Mouse (Mus musculus) small intestine, adult 2 months (tissue): ENCODE measurements around the gene Fam198a.

Experiments used
- CTCF ChIP-seq: fragments of 200-500 bp; IDR thresholded peaks from 2 replicates; pipeline ENCODE4 v1.5.1; 2012; ENCODE audit warnings: low read depth, mild to moderate bottlenecking, control low read depth, inconsistent platforms, low read length, moderate library complexity, mixed read lengths; ENCODE audit not compliant: insufficient replicate concordance, insufficient read length; ENCODE audit errors: extremely low read depth
- POLR2A ChIP-seq: fragments of 200-500 bp; IDR thresholded peaks from 2 replicates; pipeline ENCODE4 v1.6.1; 2012; ENCODE audit warnings: low read depth, mild to moderate bottlenecking, control low read depth, inconsistent platforms, low read length, moderate library complexity

DNA sequence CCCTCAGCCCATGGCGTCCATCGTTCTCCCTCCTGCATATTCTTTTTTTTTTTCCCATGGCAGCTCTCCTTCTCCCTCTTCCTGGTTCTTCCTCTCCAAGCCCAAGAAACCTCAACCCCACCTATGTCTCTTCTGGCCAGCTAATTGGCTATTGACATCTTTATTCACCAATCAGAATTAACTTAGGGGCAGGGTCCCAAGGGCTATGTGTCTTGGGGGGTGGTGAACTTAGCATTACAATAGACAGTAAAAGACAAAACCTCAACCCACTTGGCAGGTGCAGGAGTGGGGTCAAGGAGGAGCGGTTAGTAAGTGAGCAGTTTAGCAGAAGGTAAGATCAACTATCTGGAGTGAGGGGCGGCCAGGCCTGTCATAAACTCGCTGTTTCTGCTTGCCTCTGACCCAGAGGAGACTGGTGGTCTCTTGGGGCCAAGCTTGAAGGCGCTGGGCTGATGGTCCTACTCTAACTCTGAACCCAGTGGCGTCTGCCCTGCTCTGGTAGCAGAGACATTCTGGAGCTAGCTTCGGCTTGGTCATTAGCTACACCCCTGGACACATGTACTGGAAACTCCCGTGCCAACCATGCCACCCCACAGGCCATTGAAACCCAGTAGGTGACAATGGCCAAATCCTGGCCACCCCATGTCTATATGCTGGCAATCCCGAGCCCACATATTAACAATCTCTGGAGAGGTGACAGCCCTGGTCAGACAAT lies 43.3 kb upstream of the Fam198a start:
- TF ChIP-seq POLR2A = no peak
- no peak for TF ChIP-seq CTCF
